Mouse (Mus musculus) gastrocnemius, postnatal 10 days (tissue): ENCODE results near the gene Cyb5rl. TPM values are rescaled to one million over a fixed set of nuclear protein-coding genes. Genes with fewer than 3 reads are reported as not detected.
"Not testable (repeated sequence)": the region's sequence is repeated elsewhere in the genome, so short reads cannot be mapped to it uniquely, and the experiment has no call there.

ENCODE experiments used
- DNase-seq: peaks from one replicate; pipeline ENCODE4 v3.0.0; 2021; ENCODE audit warnings: mixed read lengths
- total RNA-seq, 2 experiments: library from RNA; stranded (reverse); gene quantifications; 2 replicates each; pipeline ENCODE4 v1.2.3; 2021

Cyb5rl gene
- total RNA-seq, 2 experiments from 2014 or later = 14.9 to 17.2 TPM

DNA sequence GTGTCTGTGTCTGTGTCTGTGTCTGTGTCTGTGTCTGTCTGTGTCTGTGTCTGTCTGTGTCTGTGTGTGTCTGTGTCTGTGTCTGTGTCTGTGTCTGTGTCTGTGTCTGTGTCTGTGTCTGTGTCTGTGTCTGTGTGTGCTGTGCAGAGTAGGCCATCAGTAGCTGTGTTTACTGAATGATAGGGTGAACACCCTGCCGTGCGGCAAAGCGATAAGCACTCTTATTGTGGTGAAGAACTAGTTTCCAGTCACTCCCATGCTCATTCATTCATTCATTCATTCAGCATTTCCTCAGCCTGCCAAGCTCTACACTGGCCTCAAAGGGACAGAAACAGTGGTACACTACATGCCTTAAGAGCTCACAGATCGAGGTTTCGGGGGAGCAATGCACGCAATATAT, 42.4 kb downstream of the Cyb5rl start:
- not testable (repeated sequence) for DNase-seq

DNA sequence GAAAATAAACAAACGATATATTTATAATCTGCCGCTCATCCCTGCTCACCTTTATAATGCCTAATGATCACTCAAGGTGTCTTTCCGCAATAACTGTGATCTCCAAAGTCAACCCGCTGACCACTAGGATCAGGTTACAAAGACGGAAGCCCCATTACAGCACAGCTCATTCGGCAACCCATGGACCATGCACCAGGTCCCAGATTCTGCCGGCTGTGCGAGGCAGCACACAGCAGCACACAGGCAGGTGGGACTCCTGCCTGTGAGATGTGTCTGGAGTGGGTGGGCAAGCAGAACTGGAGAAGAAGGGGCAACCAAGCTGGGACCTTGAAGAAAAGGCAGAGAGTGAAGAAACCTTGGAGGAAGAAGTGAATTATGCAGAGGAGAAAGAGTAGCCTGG, 47.5 kb downstream of the Cyb5rl start:
- DNase-seq = no peak

DNA sequence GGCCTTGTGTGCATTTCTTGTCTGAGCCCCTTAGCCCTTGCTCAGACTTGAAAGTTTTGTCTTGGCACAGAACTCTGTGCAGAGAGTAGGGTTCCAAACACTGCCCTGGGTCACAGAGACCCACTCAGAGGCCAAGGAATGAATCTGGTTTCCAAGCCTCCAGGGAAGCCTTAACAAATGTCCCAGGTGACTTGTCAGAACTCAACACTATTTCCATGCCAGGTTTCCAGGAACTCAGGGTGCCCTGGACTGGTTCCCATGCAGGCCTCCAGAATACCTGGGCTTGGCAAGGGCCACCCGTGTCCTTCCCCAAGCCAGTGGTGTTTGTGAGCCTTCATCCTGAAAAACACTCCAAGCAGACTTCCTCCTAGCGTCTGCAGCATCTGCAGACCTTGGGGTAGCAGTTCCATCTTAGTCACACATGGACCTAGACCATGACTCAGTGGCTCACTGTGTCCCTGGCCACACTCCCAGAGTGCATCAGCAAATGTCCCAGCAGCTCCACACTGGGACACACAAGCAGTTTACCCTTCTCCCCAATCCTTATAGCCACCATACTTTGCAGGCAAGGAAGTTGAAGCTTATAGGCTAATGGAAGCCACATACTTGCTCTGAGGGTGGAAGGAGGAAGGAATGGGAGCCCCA, 51.1 kb downstream of the Cyb5rl start:
- no peak for DNase-seq

DNA sequence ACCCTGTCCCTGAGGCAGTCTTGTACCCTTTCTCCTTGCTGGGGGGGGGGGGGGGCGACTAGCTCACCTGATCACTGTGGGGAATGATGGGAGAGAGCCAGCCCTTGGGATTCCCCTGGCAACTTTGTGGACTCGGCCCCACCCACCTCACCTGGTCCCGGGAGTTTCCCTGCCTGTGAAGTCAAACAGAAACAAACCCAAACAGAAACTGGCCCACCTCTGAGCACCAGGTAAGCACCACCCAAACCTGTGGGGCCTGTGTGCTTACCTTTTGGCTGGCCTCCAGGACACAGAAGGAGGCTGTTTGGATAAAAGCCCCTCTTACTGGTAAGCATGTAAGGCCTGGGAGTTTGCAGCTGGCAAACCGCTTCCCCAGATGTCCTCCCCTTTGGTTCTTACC, 52.3 kb downstream of the Cyb5rl start:
- no peak for DNase-seq

DNA sequence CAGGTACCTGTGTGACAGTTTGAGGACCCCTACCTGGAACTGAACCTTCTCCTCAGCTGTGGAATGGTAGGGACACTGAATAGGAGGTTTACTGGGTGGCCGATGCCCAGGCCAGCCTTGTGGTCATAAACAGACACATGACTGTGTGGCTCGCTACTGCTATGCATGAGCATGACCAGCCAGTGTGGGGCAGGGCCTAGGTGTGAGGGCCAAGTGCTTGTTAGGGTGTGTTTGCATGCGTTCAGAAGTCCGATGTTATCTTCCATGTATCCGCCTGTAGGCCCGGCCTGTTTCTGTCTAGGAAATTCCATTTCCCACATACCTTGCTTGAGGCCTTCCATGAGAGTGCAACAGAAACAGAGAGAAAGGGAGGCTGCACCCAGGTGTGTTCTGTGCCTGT, 53.9 kb downstream of the Cyb5rl start:
- DNase-seq = no peak

DNA sequence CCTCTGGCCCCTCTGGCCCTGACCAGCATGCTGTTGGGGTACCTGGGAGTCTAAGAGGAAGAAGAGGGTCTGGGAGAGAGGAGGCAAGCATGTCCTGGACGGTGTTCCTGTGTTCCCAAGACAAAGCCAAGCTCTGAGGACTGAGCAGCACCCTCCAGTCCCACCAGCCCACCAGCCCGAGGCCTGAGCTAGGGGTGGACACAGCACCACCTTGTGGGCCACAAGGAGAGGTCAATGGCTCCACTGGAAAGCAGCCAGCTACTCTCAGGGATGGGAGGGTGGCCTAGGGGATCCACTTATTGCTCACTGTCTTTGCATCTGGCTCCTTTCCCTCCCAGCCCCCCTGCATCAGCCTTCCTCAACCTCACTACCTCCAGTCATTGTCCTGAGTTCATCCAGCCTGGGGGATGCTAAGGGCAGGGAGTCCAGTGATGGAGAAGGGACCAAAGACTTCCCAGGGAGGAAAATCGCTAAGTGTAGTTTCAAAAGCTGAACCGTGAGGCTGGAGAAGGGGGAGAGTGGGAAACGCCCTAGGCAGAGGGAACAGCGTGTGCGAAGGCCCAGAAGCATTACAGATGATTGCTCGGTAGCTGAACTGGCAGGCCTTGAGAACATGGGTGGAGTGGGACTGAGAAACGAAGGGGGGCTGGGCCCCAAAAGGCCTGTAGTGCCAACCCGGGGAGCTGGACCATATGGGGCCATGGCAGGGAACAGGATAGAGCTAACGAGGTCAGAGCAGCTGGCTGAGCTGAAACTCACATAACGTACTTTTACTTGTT, 54.6 kb downstream of the Cyb5rl start:
- peak; percentile 71 for DNase-seq

DNA sequence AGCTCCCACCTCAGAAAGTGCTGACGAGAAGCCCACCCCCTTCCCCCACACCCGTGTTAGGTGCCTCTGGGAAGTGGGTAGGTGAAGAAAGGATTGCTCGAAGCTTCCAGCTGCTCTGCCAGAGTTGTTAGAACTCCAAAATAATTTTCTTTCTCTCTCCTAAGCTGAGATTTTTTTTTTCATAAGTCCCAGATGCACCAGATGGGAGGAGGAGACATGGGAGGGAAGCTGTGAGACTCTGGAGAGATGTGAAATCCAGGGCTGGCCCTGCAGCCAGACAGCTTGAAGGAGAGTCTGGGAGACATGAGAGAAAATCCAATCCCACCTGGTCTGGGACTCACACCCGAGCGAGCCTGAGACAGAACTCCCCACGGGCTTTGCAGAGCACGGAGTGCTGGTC, 57.6 kb downstream of the Cyb5rl start:
- no peak for DNase-seq

DNA sequence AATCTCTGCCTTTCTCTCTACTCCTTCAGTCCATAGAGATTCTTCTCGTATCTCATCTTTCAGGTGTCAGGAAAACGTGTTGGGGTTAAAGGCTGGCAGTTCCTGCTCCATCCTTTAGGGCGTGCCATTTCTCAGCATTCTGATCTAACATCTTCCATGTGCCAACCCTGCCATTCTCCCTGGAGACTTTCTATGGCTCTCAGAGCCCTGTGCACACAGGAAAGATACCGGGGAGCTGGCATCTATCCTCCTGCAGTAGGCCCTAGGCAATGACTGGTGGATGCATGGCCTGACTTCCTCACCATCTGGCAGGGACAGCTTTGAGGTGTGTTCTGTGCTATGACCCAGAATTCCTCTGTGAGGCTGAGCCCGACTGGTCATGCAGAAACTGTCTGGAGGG, 58.3 kb downstream of the Cyb5rl start:
- no peak for DNase-seq

DNA sequence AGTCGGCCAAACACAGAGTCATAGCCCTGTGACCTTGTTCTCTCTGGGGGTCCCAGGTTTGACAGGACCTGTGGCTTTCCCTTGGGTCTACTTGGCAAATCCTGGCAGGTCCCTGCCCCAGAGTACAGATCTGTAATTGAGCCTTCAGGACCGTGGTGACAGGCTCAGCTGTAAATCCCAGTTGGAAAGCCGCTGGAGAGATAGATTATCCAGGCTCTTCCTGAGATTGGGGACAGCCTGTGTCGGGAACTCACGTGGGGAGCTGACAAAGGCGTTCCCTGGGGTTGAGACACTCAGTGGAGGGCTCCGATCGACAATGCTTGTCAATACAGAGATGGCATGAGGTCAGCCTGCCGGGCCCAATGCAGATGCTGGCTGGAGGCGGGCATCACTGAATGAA, 59.6 kb downstream of the Cyb5rl start:
- DNase-seq = no peak

DNA sequence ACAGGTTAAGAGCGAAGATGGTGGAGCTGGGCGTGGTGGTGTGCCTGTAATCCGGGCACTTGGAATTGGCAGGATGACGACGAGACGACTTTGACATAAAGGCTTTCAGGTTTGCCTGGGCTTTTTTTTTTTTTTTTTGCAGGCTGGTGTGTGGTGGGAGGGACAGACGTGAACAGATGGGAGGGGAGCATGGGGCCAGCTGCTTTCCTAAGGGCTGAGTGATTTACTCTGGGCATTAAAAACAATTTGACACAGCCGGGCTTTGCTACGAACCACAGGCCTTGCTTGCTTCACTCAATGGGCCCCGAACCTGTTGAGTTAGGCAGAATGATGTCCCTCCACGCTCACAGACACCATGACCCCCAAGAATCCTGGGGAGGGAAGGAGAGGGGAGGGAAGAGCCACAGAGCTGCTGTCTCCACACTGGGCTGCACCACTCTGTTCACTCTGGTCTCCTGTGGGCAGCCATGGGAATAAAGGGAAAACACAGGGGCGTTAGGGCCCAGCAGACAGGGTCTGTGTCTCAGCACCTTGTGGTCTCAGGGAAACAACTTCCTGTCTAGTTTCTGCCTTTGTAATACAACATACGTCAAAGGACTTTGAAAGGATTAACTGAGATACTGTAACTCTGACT, 60.2 kb downstream of the Cyb5rl start:
- no peak for DNase-seq

DNA sequence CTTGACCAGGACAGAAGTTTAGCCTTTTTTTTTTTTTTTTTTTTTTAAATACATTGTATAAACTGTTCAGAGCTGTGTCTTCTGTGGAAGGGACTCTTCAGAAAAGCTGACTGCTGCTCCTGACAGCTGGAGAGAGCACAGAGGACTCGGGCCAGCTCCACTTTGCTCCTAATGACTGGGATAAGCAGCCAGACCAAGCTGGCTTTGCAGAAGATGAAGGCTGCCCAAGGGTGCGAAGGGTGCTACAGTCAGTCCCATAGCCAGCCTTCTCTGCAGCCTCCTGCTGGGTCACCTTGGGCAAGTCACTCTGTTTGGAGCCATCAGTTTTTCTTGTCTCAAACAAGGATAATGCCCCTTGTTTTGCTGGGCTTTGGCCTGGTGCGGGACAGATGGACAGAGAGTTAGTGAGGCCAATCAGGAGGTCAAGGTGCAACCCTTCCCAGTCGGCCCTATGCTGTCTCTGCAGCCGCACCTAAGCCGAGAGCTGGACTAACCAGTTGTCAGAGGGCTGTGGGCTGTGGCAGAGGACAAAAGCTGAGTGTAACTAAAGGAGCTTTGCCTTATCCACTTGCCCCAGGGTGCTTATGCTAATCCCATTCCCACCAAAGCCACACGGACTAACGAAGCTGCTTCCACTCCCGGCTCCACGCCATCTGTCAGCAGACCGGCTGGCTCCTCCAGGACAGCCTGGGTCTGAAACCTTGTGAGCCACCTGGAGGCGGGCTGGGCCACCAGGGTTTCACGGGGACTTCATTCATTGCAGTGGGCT, 61.3 kb downstream of the Cyb5rl start:
- DNase-seq = no peak

DNA sequence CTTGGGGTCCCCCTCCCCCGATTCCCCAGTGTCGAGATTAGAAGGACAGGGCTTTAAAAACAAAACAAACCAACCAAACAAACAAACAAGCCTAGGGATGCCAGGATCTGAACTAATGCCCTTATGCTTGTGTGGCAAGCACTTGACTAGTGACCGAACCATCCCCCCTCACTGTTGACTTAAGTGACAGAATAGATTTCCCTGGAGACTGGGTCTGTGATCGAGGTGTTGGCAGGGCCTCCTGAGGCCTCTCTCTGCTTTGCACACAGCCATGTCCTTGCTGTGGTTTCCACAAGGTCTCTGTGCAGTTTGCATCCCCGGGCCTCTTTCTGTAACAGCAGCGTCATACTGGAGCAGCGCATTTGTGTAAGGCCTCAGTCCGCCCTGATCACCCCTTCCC, 62.6 kb downstream of the Cyb5rl start:
- DNase-seq = no peak

DNA sequence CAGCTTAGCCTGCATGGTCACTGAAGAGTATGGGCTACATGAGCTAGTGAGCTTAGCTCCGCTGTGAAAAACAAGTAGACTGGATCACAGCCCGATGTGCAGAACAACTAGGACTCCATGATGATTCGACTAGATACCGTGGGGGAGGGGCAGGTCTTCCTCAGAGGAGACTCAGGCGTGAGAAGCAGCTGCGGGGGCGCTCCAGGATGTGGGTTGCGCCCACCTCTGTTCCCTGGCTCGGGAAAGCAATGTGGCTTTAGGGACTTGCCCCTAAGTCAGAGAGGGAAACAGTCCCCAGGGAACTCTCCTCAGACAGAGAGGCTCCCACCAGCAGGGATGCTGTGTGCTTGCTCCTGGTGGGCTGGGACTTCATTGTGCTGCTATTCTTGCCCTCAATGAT, 63.7 kb downstream of the Cyb5rl start:
- DNase-seq = no peak

DNA sequence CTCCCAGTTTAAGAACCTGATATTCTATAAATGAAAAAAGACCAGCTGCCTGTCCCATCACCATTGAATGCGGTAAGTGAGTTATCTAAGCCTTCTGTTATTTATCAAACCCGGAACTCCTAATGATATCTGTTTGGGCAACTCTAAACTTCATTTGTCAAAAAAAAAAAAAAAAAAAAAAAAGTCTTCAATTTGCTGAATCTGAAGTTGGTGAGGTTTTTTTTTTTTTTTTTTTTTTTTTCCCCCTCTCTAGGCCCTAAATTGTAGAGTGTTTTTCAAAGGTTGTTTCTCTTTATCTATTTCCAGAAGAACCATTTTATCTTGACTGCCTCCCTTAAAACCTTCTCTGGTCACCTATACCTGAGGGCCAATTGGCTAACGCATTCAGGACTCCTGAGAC, 68.1 kb downstream of the Cyb5rl start:
- no peak for DNase-seq

DNA sequence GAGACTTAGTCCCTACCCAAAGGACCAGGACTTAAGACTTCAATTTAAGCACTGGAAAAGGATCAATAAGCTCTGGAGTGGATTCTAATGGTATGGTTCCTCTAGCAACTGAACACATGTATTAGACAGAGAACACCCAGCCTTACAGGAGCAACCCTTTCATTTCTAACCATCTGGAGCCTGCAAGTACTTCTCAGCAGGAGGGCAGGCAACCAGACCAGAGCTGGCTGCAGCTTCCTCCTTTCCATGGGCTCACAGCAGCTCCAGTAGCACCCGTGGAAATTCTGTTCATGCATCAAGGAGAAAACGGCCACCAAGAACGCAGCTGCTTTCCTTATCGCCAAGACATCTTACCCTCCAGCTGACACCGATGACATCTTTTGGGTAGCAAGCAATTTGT, 68.9 kb downstream of the Cyb5rl start:
- DNase-seq = no peak

DNA sequence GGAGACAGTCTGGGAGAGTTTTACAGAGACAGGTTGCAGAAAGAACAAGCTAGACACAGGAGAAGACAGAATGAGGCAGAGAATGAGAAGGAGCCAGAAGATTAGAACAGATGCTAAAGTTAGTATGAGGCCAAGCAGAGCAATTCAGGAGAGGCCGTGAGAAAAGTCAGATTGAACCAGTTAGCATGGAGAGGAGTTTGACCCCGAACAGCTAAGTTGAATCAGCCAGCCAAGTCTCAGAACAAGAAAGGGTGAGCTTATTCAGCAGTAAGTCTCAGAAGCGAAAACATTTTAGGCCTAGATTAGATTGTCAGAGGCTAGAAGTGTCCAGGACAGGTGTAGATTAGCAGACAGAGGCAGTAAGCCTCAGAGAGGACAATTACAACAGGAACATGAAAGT, 69.7 kb downstream of the Cyb5rl start:
- DNase-seq = no peak

Other genes starting within 250 kb of the Cyb5rl start
- gene Ssbp3, start 156.3 kb upstream of the Cyb5rl start, total RNA-seq = 10 to 100 TPM; 29.4 to 35.1 TPM
- 10 to 100 TPM; 70.9 to 80.3 TPM for gene Mrpl37, start 120 bp upstream of the Cyb5rl start, total RNA-seq
- not detected for gene Cdcp2, start 29.9 kb downstream of the Cyb5rl start, total RNA-seq
- gene Tmem59, start 111.4 kb downstream of the Cyb5rl start, total RNA-seq = 100 to 1,000 TPM; 113 to 119 TPM
- gene Tceanc2, start 112.1 kb downstream of the Cyb5rl start, total RNA-seq = 10 to 100 TPM; 14.0 to 16.1 TPM
- gene Ldlrad1, start 142.2 kb downstream of the Cyb5rl start, total RNA-seq = not detected
- 10 to 100 TPM; 16.4 to 17.6 TPM for gene Lrrc42, start 186.5 kb downstream of the Cyb5rl start, total RNA-seq
- gene Hspb11, start 186.6 kb downstream of the Cyb5rl start, total RNA-seq = 10 to 100 TPM; 21.7 to 26.0 TPM
- under 1 TPM in 1 of 2 experiments, not detected in 1; 0.33 TPM for gene Dio1, start 240.2 kb downstream of the Cyb5rl start, total RNA-seq
- gene Yipf1, start 247.4 kb downstream of the Cyb5rl start, total RNA-seq = 10 to 100 TPM; 14.8 to 17.8 TPM